Mouse (Mus musculus) liver, postnatal 0 days (tissue): ENCODE data around the gene Dnajb7.

Source experiments
- CTCF ChIP-seq: sonication (generic); IDR thresholded peaks from 2 replicates; pipeline ENCODE4 v1.5.1; 2016; ENCODE audit warnings: antibody characterized with exemption, low read depth
- EP300 ChIP-seq: IDR thresholded peaks from 2 replicates; pipeline ENCODE4 v1.6.1; 2016; ENCODE audit warnings: antibody characterized with exemption, low read depth, mild to moderate bottlenecking

DNA sequence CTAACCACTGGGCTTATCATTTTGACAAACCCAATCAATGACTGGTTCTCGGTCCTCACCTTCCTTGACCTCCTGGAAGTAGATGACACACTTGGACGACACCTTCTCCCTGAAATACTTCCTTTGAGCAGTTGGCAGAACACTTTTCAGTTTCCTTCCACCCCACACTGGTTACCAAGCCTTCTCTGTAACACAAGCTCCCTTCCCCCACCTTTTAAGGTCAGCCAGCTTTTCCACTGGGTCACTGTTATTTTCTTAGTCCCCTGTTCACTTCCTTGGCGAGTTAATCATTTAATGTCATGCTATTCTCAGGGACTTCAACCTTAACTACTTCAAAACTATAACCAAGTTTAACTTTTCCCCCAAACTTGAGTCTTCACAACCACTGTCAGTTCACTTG is 49.2 kb downstream of the Dnajb7 start:
- TF ChIP-seq CTCF (no peak), EP300 (no peak)
